Mouse (Mus musculus): ENCODE measurements around the gene Nars2.

GRCm38 (mm10) chr7:97079651-97080365, 128.5 kb downstream of the Nars2 start:
- no peak for TF ChIP-seq POLR2A (IDR thresholded peaks at IDR 0.05; ENCODE audit: low read depth, low read length)
- TF ChIP-seq RAD21 (IDR thresholded peaks at IDR 0.05; ENCODE audit: low read depth, low read length): no peak
- no peak for TF ChIP-seq E2F4 (IDR thresholded peaks at IDR 0.05; ENCODE audit: insufficient replicate concordance, low read depth, low read length)
- TF ChIP-seq IRF4 (IDR thresholded peaks at IDR 0.05; ENCODE audit: low read depth, low read length): no peak
- TF ChIP-seq USF1 (IDR thresholded peaks at IDR 0.05; ENCODE audit: low read depth, low read length): no peak
- no peak for TF ChIP-seq ZC3H11A (IDR thresholded peaks at IDR 0.05; ENCODE audit: low read depth, low read length)
- TF ChIP-seq NRF1 (IDR thresholded peaks at IDR 0.05; ENCODE audit: low read depth, low read length): no peak
- TF ChIP-seq CTCF (conservative IDR thresholded peaks at IDR 0.05 in 1 of 2, IDR thresholded peaks at IDR 0.05 in 1 of 2; ENCODE audit: low read depth in 2 of 2, low read length in 2 of 2): no peak
- no peak for TF ChIP-seq POLR2AphosphoS2 (IDR thresholded peaks at IDR 0.05; ENCODE audit: low read depth, low read length)
- no peak for TF ChIP-seq TBP (conservative IDR thresholded peaks at IDR 0.05; ENCODE audit: low read depth, low read length)
- no peak for TF ChIP-seq ZNF384 (IDR thresholded peaks at IDR 0.05; ENCODE audit: low read depth, low read length)
- TF ChIP-seq BHLHE40 (IDR thresholded peaks at IDR 0.05; ENCODE audit: low read depth, low read length): no peak

All from CH12.LX (cell line).